Comparison of ENCODE assay signal across 25 mouse cellular contexts in genomic region chr8:77257085-77257451, GRCm38 (mm10).
A peak's percentile ranks its signal among the peaks of the same experiment; 100 is the strongest.
DNase-seq lines count a peak whose midpoint lies in the region; ATAC-seq and TF ChIP-seq lines count a peak whose summit lies in the region.
"Had no signal": no experiment of that assay in that cellular context is flagged by ENCODE, and none has a peak within 500 bp of the region (broad histone marks: within the 10 kb centered on the region; RNA-seq: fewer than 3 reads in every experiment).

No protein-coding gene starts in this region.

- ATAC-seq in frontal cortex, adult (ENCODE audit: low TSS enrichment) = peak; percentile 34
- ATAC-seq: inflammation-experienced regulatory T-cells, adult 6 months; lung, postnatal 0 days had no signal

- TF ChIP-seq CTCF in left cerebral cortex, adult 2 months (IDR thresholded peaks at IDR 0.05) = no peak

- no peak overlapping the region for H3K4me3 ChIP-seq in left cerebral cortex, adult 2 months
- H3K4me3 ChIP-seq: heart, embryonic 15.5 days; limb, embryonic 10.5 days; limb, embryonic 15.5 days; liver, embryonic 13.5 days; megakaryocyte, embryonic 14.5 days; midbrain, embryonic 12.5 days; stomach, embryonic 15.5 days had no signal

- intact Hi-C loops in left cerebral cortex, adult 2 months (cut with DNase I) = loop anchor here (2.0 kb wide), 1 partner anchor 36 kb away; no protein-coding TSS in a partner anchor
- intact Hi-C loops in left cerebral cortex, postnatal 10 days (cut with DNase I) = no loop called here

- peak overlapping the region; percentile 87 for H3K27ac ChIP-seq in left cerebral cortex, adult 2 months
- H3K27ac ChIP-seq: heart, embryonic 15.5 days; limb, embryonic 10.5 days; limb, embryonic 15.5 days; liver, embryonic 13.5 days; midbrain, embryonic 12.5 days; stomach, embryonic 15.5 days had no signal

- no peak for DNase-seq in frontal cortex, postnatal 10 days (ENCODE audit: low spot score in 2 of 2)
- no peak for DNase-seq in left cerebral cortex, adult 2 months (ENCODE audit: extremely low spot score in 1 of 2, low spot score in 2 of 2)
- DNase-seq in left cerebral cortex, postnatal 10 days (ENCODE audit: extremely low spot score in 1 of 2, low spot score in 2 of 2) = no peak
- DNase-seq in right cerebral cortex, postnatal 4 days = peak; percentile 19
- DNase-seq in right cerebral cortex, postnatal 25 days = no peak
- peak; percentile 19 to 35 for DNase-seq in layer of hippocampus, postnatal 14 days (ENCODE audit: low spot score in 2 of 2)
- DNase-seq in adrenal gland, postnatal 10 days = no peak
- DNase-seq: adrenal gland, postnatal 36 days; B cell, adult 2 months; cerebellum, adult 2 months; cerebellum, postnatal 14 days; gastrocnemius, postnatal 10 days; kidney, adult 11 months; liver, embryonic 13.5 days; lung, adult 18-20 months; lung, postnatal 4 days had no signal

Comparison
In these comparisons a context has a peak if more than half of its experiments do, and no peak if none do; other contexts are left out.
1. DNase-seq: peak in right cerebral cortex, postnatal 4 days (single experiment) and layer of hippocampus, postnatal 14 days (2 of 2); none in frontal cortex, postnatal 10 days (0 of 2), left cerebral cortex, adult 2 months (0 of 2), left cerebral cortex, postnatal 10 days (0 of 2), right cerebral cortex, postnatal 25 days (single experiment) and adrenal gland, postnatal 10 days (single experiment).